In the genomic region with DNA sequence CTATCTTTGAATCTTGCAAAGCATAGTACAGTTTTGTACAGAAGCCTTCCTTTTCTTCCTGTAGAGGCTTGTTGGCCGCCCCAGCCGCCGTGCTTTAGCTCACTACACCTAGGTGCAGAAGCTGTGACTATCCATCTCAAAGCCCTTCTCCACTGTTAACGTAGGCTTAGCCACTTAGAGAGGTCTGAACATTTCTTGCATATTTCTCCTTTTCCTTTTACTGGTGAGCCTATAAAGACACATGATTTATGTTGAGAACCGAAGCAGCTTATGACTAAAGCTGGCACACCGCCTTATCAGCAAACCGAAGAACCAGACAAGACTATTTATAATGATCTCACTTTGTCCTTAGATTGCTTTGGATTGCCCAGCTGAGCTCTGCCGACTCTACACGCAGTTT, we compare ENCODE assay signal across 20 mouse cellular contexts. TPM values are rescaled to one million over a fixed set of nuclear protein-coding genes. Genes with fewer than 3 reads are reported as not detected.
DNase-seq lines count a peak whose midpoint lies in the region; ATAC-seq and TF ChIP-seq lines count a peak whose summit lies in the region.
"Had no signal": no experiment of that assay in that cellular context is flagged by ENCODE, and none has a peak within 500 bp of the region (broad histone marks: within the 10 kb centered on the region; RNA-seq: fewer than 3 reads in every experiment).

No protein-coding gene starts in this region.

- peaks cover 6% of the 10 kb centered on the region; the same call in 1 of the 2 replicates for H3K36me3 ChIP-seq in hindbrain, embryonic 13.5 days
- peaks cover 14% of the 10 kb centered on the region; the same call in 1 of the 2 replicates for H3K36me3 ChIP-seq in hindbrain, embryonic 10.5 days
- no peaks in the 10 kb centered on the region; the same call in 1 of the 2 replicates for H3K36me3 ChIP-seq in midbrain, postnatal 0 days (ENCODE audit: insufficient read depth, low read length)
- H3K36me3 ChIP-seq in midbrain, embryonic 11.5 days (ENCODE audit: control insufficient read depth, insufficient read depth, low read length), result no peaks in the 10 kb centered on the region
- no peaks in the 10 kb centered on the region for H3K36me3 ChIP-seq in embryonic facial prominence, embryonic 15.5 days

- peaks cover 9% of the 10 kb centered on the region; the same call in 1 of the 2 replicates for H3K4me1 ChIP-seq in hindbrain, embryonic 13.5 days (replicated peaks)
- no peaks in the 10 kb centered on the region for H3K4me1 ChIP-seq in hindbrain, embryonic 10.5 days (replicated peaks)
- no peaks in the 10 kb centered on the region for H3K4me1 ChIP-seq in midbrain, postnatal 0 days (ENCODE audit: insufficient read depth, low read length)
- H3K4me1 ChIP-seq in midbrain, embryonic 11.5 days (ENCODE audit: control insufficient read depth, insufficient read depth, low read length), result no peaks in the 10 kb centered on the region
- peaks cover 11% of the 10 kb centered on the region for H3K4me1 ChIP-seq in embryonic facial prominence, embryonic 15.5 days

- no peak; the same call in 1 of the 2 replicates for ATAC-seq in hindbrain, embryonic 13.5 days (ENCODE audit: low FRiP score)
- ATAC-seq in midbrain, postnatal 0 days (ENCODE audit: low FRiP score), result no peak
- no peak for ATAC-seq in midbrain, embryonic 11.5 days (ENCODE audit: low FRiP score)
- ATAC-seq in embryonic facial prominence, embryonic 15.5 days (ENCODE audit: insufficient number of reproducible peaks, low FRiP score, low TSS enrichment, low read depth), result no peak
- ATAC-seq: inflammation-experienced regulatory T-cells, adult 6 months had no signal

- H3K4me3 ChIP-seq in hindbrain, embryonic 13.5 days, result no peak overlapping the region
- no peak overlapping the region for H3K4me3 ChIP-seq in hindbrain, embryonic 10.5 days
- no peak overlapping the region for H3K4me3 ChIP-seq in midbrain, postnatal 0 days (ENCODE audit: low read depth, low read length)
- H3K4me3 ChIP-seq in midbrain, embryonic 11.5 days (ENCODE audit: low read depth, low read length), result no peak overlapping the region
- no peak overlapping the region for H3K4me3 ChIP-seq in embryonic facial prominence, embryonic 15.5 days (replicated peaks)

- TF ChIP-seq CTCF in midbrain, postnatal 0 days (IDR thresholded peaks at IDR 0.05), result no peak

- DNase-seq in hindbrain, embryonic 10.5 days (ENCODE audit: low spot score), result no peak
- DNase-seq in midbrain, postnatal 0 days (ENCODE audit: low spot score), result peak; percentile 27
- DNase-seq in midbrain, embryonic 11.5 days (ENCODE audit: low spot score, missing footprints), result no peak
- peak; percentile 62 for DNase-seq in adrenal gland, adult 8-10 months
- no peak for DNase-seq in lung, postnatal 10 days
- DNase-seq: cerebellum, adult 8-10 months; thymus, postnatal 14 days had no signal

- peak overlapping the region; percentile 41; the same call in 1 of the 2 replicates for H3K27ac ChIP-seq in hindbrain, embryonic 13.5 days
- no peak overlapping the region for H3K27ac ChIP-seq in hindbrain, embryonic 10.5 days
- no peak overlapping the region for H3K27ac ChIP-seq in midbrain, postnatal 0 days (ENCODE audit: low read depth, low read length)
- no peak overlapping the region for H3K27ac ChIP-seq in midbrain, embryonic 11.5 days (ENCODE audit: low read depth, low read length)
- H3K27ac ChIP-seq in embryonic facial prominence, embryonic 15.5 days (replicated peaks), result 0 out of 2 replicates have a peak overlapping the region, but pooled peaks have one; percentile 1

- H3K9me3 ChIP-seq in hindbrain, embryonic 13.5 days, result no peaks in the 10 kb centered on the region
- no peaks in the 10 kb centered on the region for H3K9me3 ChIP-seq in hindbrain, embryonic 10.5 days
- no peaks in the 10 kb centered on the region for H3K9me3 ChIP-seq in midbrain, postnatal 0 days (ENCODE audit: low read length)
- no peaks in the 10 kb centered on the region for H3K9me3 ChIP-seq in midbrain, embryonic 11.5 days (ENCODE audit: control insufficient read depth, low read length)
- H3K9me3 ChIP-seq in embryonic facial prominence, embryonic 15.5 days (replicated peaks), result no peaks in the 10 kb centered on the region

- WGBS in hindbrain, embryonic 13.5 days, result 83% methylated on average over 9 of the region's 9 CpGs
- 95% methylated on average over 9 of the region's 9 CpGs for WGBS in hindbrain, embryonic 10.5 days
- 70% methylated on average over 9 of the region's 9 CpGs for WGBS in midbrain, postnatal 0 days
- WGBS in midbrain, embryonic 11.5 days, result 94% methylated on average over 9 of the region's 9 CpGs
- 72% methylated on average over 9 of the region's 9 CpGs for WGBS in embryonic facial prominence, embryonic 15.5 days

- H3K27me3 ChIP-seq in hindbrain, embryonic 13.5 days, result no peaks in the 10 kb centered on the region
- H3K27me3 ChIP-seq in hindbrain, embryonic 10.5 days (ENCODE audit: insufficient read depth, poor library complexity, severe bottlenecking), result no peaks in the 10 kb centered on the region
- H3K27me3 ChIP-seq in midbrain, postnatal 0 days (ENCODE audit: insufficient read depth, low read length), result no peaks in the 10 kb centered on the region
- H3K27me3 ChIP-seq in midbrain, embryonic 11.5 days (ENCODE audit: control insufficient read depth, insufficient read depth, low read length), result no peaks in the 10 kb centered on the region
- H3K27me3 ChIP-seq in embryonic facial prominence, embryonic 15.5 days, result no peaks in the 10 kb centered on the region
- H3K27me3 ChIP-seq: CH12.LX had no signal

- no peak overlapping the region for H3K4me2 ChIP-seq in hindbrain, embryonic 13.5 days
- no peak overlapping the region for H3K4me2 ChIP-seq in midbrain, postnatal 0 days (ENCODE audit: low read depth, low read length, poor library complexity, severe bottlenecking)
- no peak overlapping the region for H3K4me2 ChIP-seq in midbrain, embryonic 11.5 days
- no peak overlapping the region for H3K4me2 ChIP-seq in embryonic facial prominence, embryonic 15.5 days (replicated peaks)

- H3K9ac ChIP-seq in hindbrain, embryonic 13.5 days, result no peak overlapping the region
- H3K9ac ChIP-seq in midbrain, postnatal 0 days (replicated peaks; ENCODE audit: low read length, poor library complexity, severe bottlenecking), result no peak overlapping the region
- H3K9ac ChIP-seq in midbrain, embryonic 11.5 days (ENCODE audit: low read length), result no peak overlapping the region
- H3K9ac ChIP-seq in embryonic facial prominence, embryonic 15.5 days, result no peak overlapping the region

RNA-seq across cellular contexts. Expression of a gene that starts 16.6 kb away (rescaled TPM):
- 10.1 and 11.2 TPM in 2 replicates for polyA plus RNA-seq in hindbrain, embryonic 13.5 days (2015; fragmentation: Nextera tagmentation; extraction: Ambion mirVana)
- 11.3 and 11.9 TPM in 2 replicates for polyA plus RNA-seq in hindbrain, embryonic 10.5 days (2016; fragmentation: Nextera tagmentation; extraction: Ambion mirVana)
- 8.7 and 15.2 TPM in 2 replicates for total RNA-seq in midbrain, postnatal 0 days (2014; rRNA removed)
- polyA plus RNA-seq in midbrain, postnatal 0 days (2015; fragmentation: Nextera tagmentation; extraction: Ambion mirVana), result 7.9 and 9.8 TPM in 2 replicates
- 13.1 and 13.4 TPM in 2 replicates for polyA plus RNA-seq in midbrain, embryonic 11.5 days (2014; fragmentation: Nextera tagmentation; extraction: Ambion mirVana)
- total RNA-seq in adrenal gland, adult 8-10 months (2022), result 10 to 100 TPM; 12.8 to 21.0 (median 16.2) TPM
- polyA plus RNA-seq in embryonic facial prominence, embryonic 15.5 days (2015; fragmentation: Nextera tagmentation; extraction: Ambion mirVana), result 22.1 and 25.1 TPM in 2 replicates

RNA-seq across cellular contexts. Expression of a gene that starts 19.8 kb away (rescaled TPM):
- polyA plus RNA-seq in hindbrain, embryonic 13.5 days (2015; fragmentation: Nextera tagmentation; extraction: Ambion mirVana), result not detected in 2 replicates
- not detected in 2 replicates for polyA plus RNA-seq in hindbrain, embryonic 10.5 days (2016; fragmentation: Nextera tagmentation; extraction: Ambion mirVana)
- total RNA-seq in midbrain, postnatal 0 days (2014; rRNA removed), result not detected in 2 replicates
- polyA plus RNA-seq in midbrain, postnatal 0 days (2015; fragmentation: Nextera tagmentation; extraction: Ambion mirVana), result not detected in 2 replicates
- not detected in 2 replicates for polyA plus RNA-seq in midbrain, embryonic 11.5 days (2014; fragmentation: Nextera tagmentation; extraction: Ambion mirVana)
- not detected for total RNA-seq in adrenal gland, adult 8-10 months (2022)
- not detected in 2 replicates for polyA plus RNA-seq in embryonic facial prominence, embryonic 15.5 days (2015; fragmentation: Nextera tagmentation; extraction: Ambion mirVana)
- total RNA-seq: CH12.LX; gastrocnemius, postnatal 4 days; left cerebral cortex, adult 18-20 months; liver, adult 2 months; megakaryocyte-erythroid progenitor cell, adult 5-6 weeks had no signal
- polyA plus RNA-seq: forebrain, embryonic 16.5 days; heart, postnatal 0 days; inflammation-experienced regulatory T-cells, adult 6 months; liver, adult 2 months; lung, embryonic 16.5 days; small intestine, adult 2 months; stomach, embryonic 14.5 days had no signal

RNA-seq across cellular contexts. Expression of a gene that starts 46.1 kb away (rescaled TPM):
- polyA plus RNA-seq in hindbrain, embryonic 13.5 days (2015; fragmentation: Nextera tagmentation; extraction: Ambion mirVana), result 87.2 and 95.1 TPM in 2 replicates
- polyA plus RNA-seq in hindbrain, embryonic 10.5 days (2016; fragmentation: Nextera tagmentation; extraction: Ambion mirVana), result 58.3 and 63.1 TPM in 2 replicates
- 112 and 127 TPM in 2 replicates for total RNA-seq in midbrain, postnatal 0 days (2014; rRNA removed)
- polyA plus RNA-seq in midbrain, postnatal 0 days (2015; fragmentation: Nextera tagmentation; extraction: Ambion mirVana), result 85.4 and 92.5 TPM in 2 replicates
- polyA plus RNA-seq in midbrain, embryonic 11.5 days (2014; fragmentation: Nextera tagmentation; extraction: Ambion mirVana), result 102 and 106 TPM in 2 replicates
- total RNA-seq in adrenal gland, adult 8-10 months (2022), result 100 to 1,000 TPM in 3 of 4 experiments, 10 to 100 TPM in 1; 97.3 to 112 (median 104) TPM
- 60.7 and 64.9 TPM in 2 replicates for polyA plus RNA-seq in embryonic facial prominence, embryonic 15.5 days (2015; fragmentation: Nextera tagmentation; extraction: Ambion mirVana)

RNA-seq across cellular contexts. Expression of a gene that starts 58.9 kb away (rescaled TPM):
- 61.4 and 62.5 TPM in 2 replicates for polyA plus RNA-seq in hindbrain, embryonic 13.5 days (2015; fragmentation: Nextera tagmentation; extraction: Ambion mirVana)
- 20.8 and 23.4 TPM in 2 replicates for polyA plus RNA-seq in hindbrain, embryonic 10.5 days (2016; fragmentation: Nextera tagmentation; extraction: Ambion mirVana)
- total RNA-seq in midbrain, postnatal 0 days (2014; rRNA removed), result 136 and 180 TPM in 2 replicates
- polyA plus RNA-seq in midbrain, postnatal 0 days (2015; fragmentation: Nextera tagmentation; extraction: Ambion mirVana), result 58.0 and 68.1 TPM in 2 replicates
- 40.2 and 42.0 TPM in 2 replicates for polyA plus RNA-seq in midbrain, embryonic 11.5 days (2014; fragmentation: Nextera tagmentation; extraction: Ambion mirVana)
- total RNA-seq in adrenal gland, adult 8-10 months (2022), result 10 to 100 TPM in 3 of 4 experiments, 1 to 10 TPM in 1; 9.9 to 18.2 (median 13.2) TPM
- 14.7 and 15.0 TPM in 2 replicates for polyA plus RNA-seq in embryonic facial prominence, embryonic 15.5 days (2015; fragmentation: Nextera tagmentation; extraction: Ambion mirVana)

Comparison
In these comparisons a context has a peak if more than half of its experiments do, and no peak if none do; other contexts are left out.
1. H3K27ac ChIP-seq: peak in hindbrain, embryonic 13.5 days (single experiment) and embryonic facial prominence, embryonic 15.5 days (single experiment); none in hindbrain, embryonic 10.5 days (single experiment), midbrain, postnatal 0 days (single experiment) and midbrain, embryonic 11.5 days (single experiment).
2. DNase-seq: peak in midbrain, postnatal 0 days (single experiment) and adrenal gland, adult 8-10 months (single experiment); none in hindbrain, embryonic 10.5 days (single experiment), midbrain, embryonic 11.5 days (single experiment) and lung, postnatal 10 days (single experiment).